Mouse (Mus musculus) B cell, adult 2 months (primary cell): ENCODE measurements at regions not wholly inside any gene's neighbourhood (a gene's known extent, or its start where the extent isn't known, plus 50 kb on each side); places are given as distances from the start of the nearest gene placed in this dataset.

Source experiments
- DNase-seq, 2 experiments: peaks; one replicate each; pipeline ENCODE4 v3.0.0; 2022

- no peak for DNase-seq
Observed at GRCm38 (mm10) chr3:121902246-121902645, 50.1 kb upstream of the Arhgap29 start.

GRCm38 (mm10) chr3:121900429-121900844, 51.9 kb upstream of the Arhgap29 start:
- no peak for DNase-seq

- no peak for DNase-seq
Observed at GRCm38 (mm10) chr3:121897821-121898574, 54.3 kb upstream of the Arhgap29 start.

GRCm38 (mm10) chr3:121893606-121894005, 58.7 kb upstream of the Arhgap29 start:
- DNase-seq, result no peak

GRCm38 (mm10) chr3:121892675-121893074, 59.7 kb upstream of the Arhgap29 start:
- DNase-seq, result no peak

- DNase-seq, result no peak
Observed at GRCm38 (mm10) chr3:121891338-121891737, 61.0 kb upstream of the Arhgap29 start.

GRCm38 (mm10) chr3:121890563-121890962, 61.8 kb upstream of the Arhgap29 start:
- no peak for DNase-seq

GRCm38 (mm10) chr3:121886870-121887605, 65.3 kb upstream of the Arhgap29 start:
- no peak for DNase-seq

- no peak for DNase-seq
Observed at GRCm38 (mm10) chr3:121886309-121886708, 66.0 kb upstream of the Arhgap29 start.

GRCm38 (mm10) chr3:121885265-121886178, 66.8 kb upstream of the Arhgap29 start:
- peak in 1 of 2 experiments; percentile 1 for DNase-seq

GRCm38 (mm10) chr3:121884328-121885248, 67.8 kb upstream of the Arhgap29 start:
- DNase-seq, result peak; percentile 85 to 88

- DNase-seq, result no peak
Observed at GRCm38 (mm10) chr3:121880355-121880754, 65.3 kb upstream of the Abcd3 start.

- DNase-seq, result no peak
Observed at GRCm38 (mm10) chr3:121875072-121875471, 60.0 kb upstream of the Abcd3 start.

GRCm38 (mm10) chr3:121874576-121874975, 59.5 kb upstream of the Abcd3 start:
- DNase-seq, result no peak

GRCm38 (mm10) chr3:121873572-121873971, 58.5 kb upstream of the Abcd3 start:
- DNase-seq, result no peak

GRCm38 (mm10) chr3:121872685-121873084, 57.6 kb upstream of the Abcd3 start:
- no peak for DNase-seq

GRCm38 (mm10) chr3:121871795-121872194, 56.7 kb upstream of the Abcd3 start:
- no peak for DNase-seq

GRCm38 (mm10) chr3:121870726-121871125, 55.6 kb upstream of the Abcd3 start:
- DNase-seq, result no peak

GRCm38 (mm10) chr3:121869694-121870093, 54.6 kb upstream of the Abcd3 start:
- no peak for DNase-seq

- no peak for DNase-seq
Observed at GRCm38 (mm10) chr3:121867301-121867700, 52.2 kb upstream of the Abcd3 start.

- no peak for DNase-seq
Observed at GRCm38 (mm10) chr3:121864734-121865445, 49.8 kb upstream of the Abcd3 start.
